Mouse (Mus musculus): ENCODE results near the gene Hist1h2bf.
A peak's percentile ranks its signal among the peaks of the same experiment; 100 is the strongest.
"Not testable (repeated sequence)": the region's sequence is repeated elsewhere in the genome, so short reads cannot be mapped to it uniquely, and the experiment has no call there.

Hist1h2bf gene

DNA sequence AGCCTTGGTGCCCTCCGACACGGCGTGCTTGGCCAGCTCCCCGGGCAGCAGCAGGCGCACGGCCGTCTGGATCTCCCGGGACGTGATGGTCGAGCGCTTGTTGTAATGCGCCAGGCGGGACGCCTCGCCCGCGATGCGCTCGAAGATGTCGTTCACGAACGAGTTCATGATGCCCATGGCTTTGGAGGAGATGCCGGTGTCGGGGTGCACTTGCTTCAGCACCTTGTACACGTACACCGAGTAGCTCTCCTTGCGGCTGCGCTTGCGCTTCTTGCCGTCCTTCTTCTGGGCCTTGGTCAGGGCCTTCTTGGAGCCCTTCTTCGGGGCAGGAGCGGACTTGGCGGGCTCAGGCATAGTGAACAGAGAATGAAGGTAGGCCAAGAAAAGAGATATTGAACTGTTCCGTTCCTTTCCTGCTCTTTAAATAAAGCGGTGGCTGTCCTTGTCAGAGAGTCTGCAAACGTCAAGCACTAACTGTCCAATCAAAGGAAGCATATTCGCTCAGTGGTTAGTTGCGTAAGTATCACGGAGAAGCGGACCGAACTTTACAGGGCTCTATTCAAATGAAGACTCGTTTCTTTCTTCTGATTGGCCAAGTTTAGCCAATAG is 30.9 kb downstream of the Hist1h2bf start, which contains the start of gene Hist1h2bh:
Hist1h2bh (minus strand) TSS at position 394 of the 609 bp plus-strand sequence.
- peak; percentile 91 for DNase-seq (ENCODE audit: low spot score)

GRCm38 (mm10) chr13:23542225-23542980 is 31.6 kb downstream of the Hist1h2bf start:
- DNase-seq (ENCODE audit: low spot score) = not testable (repeated sequence)

- DNase-seq (ENCODE audit: low spot score) = no peak
These were observed 32.5 kb downstream of the Hist1h2bf start for GRCm38 (mm10) chr13:23541497-23541896.

DNA sequence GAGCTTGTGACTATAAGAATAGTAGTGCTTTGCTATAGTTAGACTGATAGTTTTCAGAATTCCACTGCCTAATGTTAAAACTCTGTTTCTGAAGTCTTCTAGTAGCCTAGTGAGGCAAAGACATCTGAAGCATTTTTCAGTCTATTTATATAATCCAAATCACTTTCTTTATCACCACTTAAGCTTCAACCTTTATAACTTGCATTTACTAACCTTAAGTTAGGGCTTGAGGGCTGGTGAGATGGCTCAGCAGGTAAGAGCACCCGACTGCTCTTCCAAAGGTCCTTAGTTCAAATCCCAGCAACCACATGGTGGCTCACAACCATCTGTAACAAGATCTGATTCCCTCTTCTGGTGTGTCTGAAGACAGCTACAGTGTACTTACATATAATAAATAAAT is 34.2 kb downstream of the Hist1h2bf start:
- not testable (repeated sequence) for DNase-seq (ENCODE audit: low spot score)

DNA sequence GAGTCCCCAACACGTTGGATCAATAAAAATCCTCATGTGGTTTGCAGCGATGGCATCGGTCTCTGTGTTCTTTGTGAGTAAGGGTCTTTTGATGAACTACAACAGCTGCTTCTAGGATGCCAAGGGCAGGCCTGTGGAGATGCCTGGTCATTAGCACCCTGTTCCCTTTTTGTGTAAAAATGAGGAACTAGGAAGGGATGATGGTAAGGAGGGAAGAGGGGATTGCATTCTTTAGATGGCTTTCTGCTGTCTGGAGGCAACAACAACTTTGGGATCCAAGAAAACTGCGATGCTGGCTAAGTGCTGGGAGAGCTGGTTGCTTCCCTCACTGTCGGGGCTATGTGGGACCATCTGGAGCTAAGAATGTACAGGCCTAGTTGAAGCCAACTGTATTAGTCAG is 35.7 kb downstream of the Hist1h2bf start:
- DNase-seq (ENCODE audit: low spot score) = no peak

DNA sequence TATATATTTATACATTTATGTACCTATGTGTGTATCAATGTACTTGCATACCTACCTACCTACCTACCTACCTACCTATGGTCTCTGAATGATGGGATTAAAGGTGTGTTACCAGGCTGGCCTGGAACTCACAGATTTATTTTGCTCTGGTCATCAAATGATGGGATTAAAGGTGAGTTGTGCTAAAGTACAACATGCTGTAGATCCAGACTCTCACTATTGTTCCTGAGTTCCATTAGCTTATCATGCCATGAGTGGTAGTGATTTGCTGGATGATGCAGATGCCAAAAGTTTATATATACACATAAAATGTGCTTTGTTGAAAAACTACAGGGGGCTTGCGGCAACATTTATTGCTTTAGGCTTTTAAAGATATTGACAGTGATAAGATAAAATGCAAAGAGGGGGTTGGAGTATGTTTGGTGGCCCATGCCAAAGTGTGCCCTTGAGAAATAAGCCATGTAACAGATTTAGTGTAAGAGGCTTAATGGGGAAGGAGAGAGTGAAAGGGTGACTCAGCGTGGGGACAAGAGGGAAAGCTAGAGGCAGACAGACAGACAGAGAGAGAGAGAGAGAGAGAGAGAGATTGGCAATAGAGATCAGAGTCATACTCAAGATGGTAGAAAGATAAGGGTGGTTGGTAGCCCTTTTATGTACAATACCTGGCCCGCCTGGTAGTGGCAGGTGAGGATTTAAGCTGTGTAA is 36.8 kb downstream of the Hist1h2bf start:
- no peak for DNase-seq (ENCODE audit: low spot score)

GRCm38 (mm10) chr13:23536076-23536822 is 37.7 kb downstream of the Hist1h2bf start:
- DNase-seq (ENCODE audit: low spot score) = no peak

- peak; percentile 92 for DNase-seq (ENCODE audit: low spot score)
These were observed 38.6 kb downstream of the Hist1h2bf start, which contains the start of gene Hist1h3g for GRCm38 (mm10) chr13:23535137-23536075. Gene Hist1h3g (plus strand): TSS chr13:23535422.

DNA sequence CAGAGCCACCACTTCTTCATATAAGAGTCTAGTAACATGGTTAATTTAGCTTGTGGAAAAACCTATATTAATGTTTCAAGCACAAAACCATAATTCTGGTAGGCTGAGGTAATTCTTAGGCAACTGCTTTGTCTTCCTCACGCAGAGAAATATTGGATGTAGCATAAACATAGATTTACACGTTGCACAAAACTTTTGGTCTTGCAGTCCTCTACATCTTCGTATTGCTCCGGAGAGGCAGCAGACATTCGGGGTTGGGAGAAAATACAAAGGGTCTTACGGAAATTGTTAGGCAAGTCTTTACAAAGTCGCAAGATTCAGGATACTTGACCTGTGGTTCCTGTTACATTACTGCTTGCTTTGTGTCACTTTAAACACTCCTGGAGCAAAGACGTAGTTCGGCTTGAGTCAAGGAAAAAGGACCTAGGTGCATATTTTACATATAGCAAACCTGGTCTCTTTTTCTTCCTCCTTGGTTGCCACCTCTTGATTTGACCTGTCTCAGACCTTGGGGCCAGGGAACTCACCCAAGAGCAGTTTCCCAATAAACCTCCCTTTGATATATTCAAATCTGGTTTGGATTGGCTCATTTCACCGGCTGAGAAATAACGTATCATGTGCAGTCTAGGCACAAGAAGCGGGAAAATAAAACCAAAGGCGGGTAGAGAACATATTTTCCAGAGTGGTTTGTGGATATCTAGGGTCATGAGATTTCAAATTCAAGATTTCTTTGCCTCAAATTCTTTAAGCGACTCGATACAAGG is 39.4 kb downstream of the Hist1h2bf start:
- DNase-seq (ENCODE audit: low spot score) = no peak

DNA sequence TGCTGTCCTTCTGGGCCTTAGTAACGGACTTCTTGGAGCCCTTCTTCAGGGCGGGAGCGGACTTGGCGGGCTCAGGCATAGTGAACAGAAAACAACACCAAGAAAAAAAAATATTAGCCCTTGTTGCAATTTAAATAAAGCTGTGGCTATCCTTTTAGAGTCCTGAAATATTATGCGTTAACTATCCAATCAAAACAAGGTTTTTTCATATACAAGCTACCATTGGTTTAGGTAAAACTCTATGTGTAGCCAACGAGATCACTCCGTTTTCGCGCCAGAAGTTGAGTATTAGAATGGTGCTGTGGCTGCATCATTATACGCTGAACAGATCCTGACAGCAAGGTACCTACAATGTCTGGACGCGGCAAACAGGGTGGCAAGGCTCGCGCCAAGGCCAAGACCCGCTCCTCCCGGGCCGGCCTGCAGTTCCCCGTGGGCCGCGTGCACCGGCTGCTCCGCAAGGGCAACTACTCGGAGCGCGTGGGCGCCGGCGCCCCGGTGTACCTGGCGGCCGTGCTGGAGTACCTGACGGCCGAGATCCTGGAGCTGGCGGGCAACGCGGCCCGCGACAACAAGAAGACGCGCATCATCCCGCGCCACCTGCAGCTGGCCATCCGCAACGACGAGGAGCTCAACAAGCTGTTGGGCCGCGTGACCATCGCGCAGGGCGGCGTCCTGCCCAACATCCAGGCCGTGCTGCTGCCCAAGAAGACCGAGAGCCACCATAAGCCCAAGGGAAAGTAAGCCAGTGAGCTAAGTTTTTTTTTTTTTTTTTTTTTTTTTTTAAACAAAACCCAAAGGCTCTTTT is 40.2 kb downstream of the Hist1h2bf start, which contains the start of gene Hist1h2af:
Hist1h2af (plus strand) TSS at position 347 of the 808 bp plus-strand sequence.
- peak; percentile 83 for DNase-seq (ENCODE audit: low spot score)

- DNase-seq (ENCODE audit: low spot score) = no peak
These were observed 41.5 kb downstream of the Hist1h2bf start for GRCm38 (mm10) chr13:23532262-23533075.

DNA sequence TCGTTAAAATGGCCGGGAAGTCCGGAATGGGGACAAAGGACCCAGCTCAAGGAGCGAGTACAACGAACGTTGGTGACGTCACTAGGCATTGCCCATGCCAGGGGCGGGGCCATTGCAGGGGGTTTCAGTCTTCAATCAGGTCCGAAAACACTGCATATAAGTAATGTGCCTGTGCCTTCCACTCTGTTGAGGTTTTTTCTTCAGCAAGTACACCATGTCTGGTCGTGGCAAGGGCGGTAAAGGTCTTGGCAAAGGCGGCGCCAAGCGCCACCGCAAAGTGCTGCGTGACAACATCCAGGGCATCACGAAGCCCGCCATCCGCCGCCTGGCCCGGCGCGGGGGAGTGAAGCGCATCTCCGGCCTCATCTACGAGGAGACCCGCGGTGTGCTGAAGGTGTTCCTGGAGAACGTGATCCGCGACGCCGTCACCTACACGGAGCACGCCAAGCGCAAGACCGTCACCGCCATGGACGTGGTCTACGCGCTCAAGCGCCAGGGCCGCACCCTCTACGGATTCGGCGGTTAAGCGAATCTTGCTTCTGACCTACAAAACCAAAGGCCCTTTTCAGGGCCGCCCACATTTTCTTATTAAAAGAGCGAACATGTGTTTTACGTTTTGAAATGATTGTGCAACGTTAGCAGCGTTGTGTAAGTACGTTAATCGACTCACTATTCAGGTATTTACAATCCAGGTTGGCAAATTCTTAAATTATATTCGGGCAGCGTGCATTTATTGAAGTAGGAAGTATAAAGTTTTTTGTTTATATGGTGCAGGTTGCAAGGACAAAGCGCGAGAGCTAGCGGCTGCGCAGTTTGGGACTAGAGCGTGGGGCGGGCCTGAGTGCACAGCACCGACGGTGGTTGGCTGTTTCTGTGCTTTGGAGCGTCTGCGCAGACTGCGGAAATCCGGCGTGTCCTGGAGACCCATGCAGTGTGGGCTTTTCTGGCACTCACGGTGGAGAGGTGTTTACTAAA is 42.8 kb downstream of the Hist1h2bf start, which contains the start of gene Hist1h4h:
Hist1h4h (plus strand) TSS at position 150 of the 975 bp plus-strand sequence.
- peak; percentile 97 for DNase-seq (ENCODE audit: low spot score)

- peak; percentile 73 for DNase-seq (ENCODE audit: low spot score)
These were observed 43.7 kb downstream of the Hist1h2bf start for GRCm38 (mm10) chr13:23530181-23530900.

DNA sequence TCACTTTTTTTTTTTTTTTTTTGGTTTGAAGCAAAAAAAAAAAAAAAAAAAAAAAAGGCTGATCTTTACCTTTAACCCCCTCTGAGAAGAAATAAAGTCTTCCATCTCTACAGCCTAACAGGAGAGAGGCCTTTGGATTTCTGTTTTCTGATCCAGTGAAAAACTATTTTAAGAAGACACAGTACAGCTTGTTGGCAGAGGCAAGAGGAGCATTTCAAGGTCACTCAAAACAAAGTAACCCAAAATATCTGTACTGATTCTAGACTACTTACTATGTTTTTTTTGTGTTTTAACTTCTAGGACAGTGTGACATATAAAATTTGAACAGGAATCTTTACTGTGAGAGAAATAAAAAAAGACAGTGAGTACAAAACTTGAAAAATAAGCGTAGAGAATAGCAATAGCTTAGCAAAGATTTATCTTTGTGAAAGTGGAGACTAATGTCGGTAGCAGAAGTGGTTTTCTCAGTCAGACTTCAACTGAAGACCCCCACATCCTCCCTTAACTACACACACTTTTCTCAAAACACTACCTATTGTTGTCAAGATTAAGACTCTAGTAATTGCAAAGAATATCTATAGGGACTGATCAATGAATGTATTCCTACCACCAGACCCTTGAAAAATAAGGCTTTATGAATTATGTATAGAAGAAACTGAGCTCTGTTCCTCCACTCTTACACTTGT is 44.4 kb downstream of the Hist1h2bf start:
- DNase-seq (ENCODE audit: low spot score) = no peak

- DNase-seq (ENCODE audit: low spot score) = no peak
These were observed 45.0 kb downstream of the Hist1h2bf start for GRCm38 (mm10) chr13:23529005-23529404.

DNA sequence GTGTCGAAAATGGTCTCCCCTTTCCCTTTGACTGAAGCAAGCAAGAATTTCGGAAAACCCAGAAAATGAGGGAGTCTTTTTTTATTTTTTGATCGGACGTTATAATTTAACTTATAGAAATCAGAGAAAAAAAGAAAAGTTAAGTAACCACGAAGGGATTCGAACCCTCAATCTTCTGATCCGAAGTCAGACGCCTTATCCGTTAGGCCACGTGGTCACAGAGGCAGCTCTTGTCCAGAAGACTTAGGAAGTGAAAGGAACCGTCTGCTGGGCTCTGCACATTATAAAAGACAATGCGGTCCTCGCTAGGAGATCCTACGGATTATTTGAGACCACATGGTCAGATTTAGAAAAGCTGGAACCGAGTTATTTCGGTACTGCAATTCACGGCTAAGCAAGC is 47.7 kb downstream of the Hist1h2bf start:
- peak; percentile 86 for DNase-seq (ENCODE audit: low spot score)

Data from adipocyte (in vitro differentiated cells).